Mouse (Mus musculus) liver, embryonic 14.5 days (tissue): ENCODE results near the gene 9930021J03Rik. TPM values are rescaled to one million over a fixed set of nuclear protein-coding genes. Genes with fewer than 3 reads are reported as not detected.

Experiments used
- ATAC-seq: fragments of 200-750 bp; cut with Nextera tagmentation; 2 replicates; pipeline ENCODE4 v1.8.0; 2017; ENCODE audit warnings: moderate number of reproducible peaks, mild to moderate bottlenecking, moderate library complexity; ENCODE audit not compliant: insufficient read depth
- DNase-seq, 3 experiments: peaks; one replicate each; pipeline ENCODE4 v3.0.0-alpha.2; 2012 to 2013; ENCODE audit warnings: low read depth in 3 of 3, low spot score in 3 of 3
- H3K27ac ChIP-seq: fragments of 300-500 bp; sonication (generic); 2 replicates; pipeline ENCODE4 v1.5.1; 2014; ENCODE audit warnings: moderate library complexity, mild to moderate bottlenecking, control low read depth, inconsistent platforms
- H3K27me3 ChIP-seq: fragments of 300-500 bp; sonication (generic); 2 replicates; pipeline ENCODE4 v1.6.1; 2014; ENCODE audit warnings: mild to moderate bottlenecking, low read length, moderate library complexity; ENCODE audit not compliant: control insufficient read depth, insufficient read depth
- H3K36me3 ChIP-seq: fragments of 300-500 bp; sonication (generic); replicated peaks from 2 replicates; pipeline ENCODE4 v1.6.1; 2014; ENCODE audit warnings: low read depth; ENCODE audit not compliant: control insufficient read depth, insufficient read depth
- H3K4me1 ChIP-seq, 2 experiments: fragments of 200-500 bp in 1 of 2; fragments of 300-500 bp in 1 of 2; sonication (generic) in 1 of 2; replicated peaks; 2 replicates each; pipeline ENCODE4 v1.6.1; 2012 to 2014; ENCODE audit warnings: antibody characterized with exemption in 1 of 2, inconsistent platforms in 1 of 2, low read length in 1 of 2; ENCODE audit not compliant: control insufficient read depth in 2 of 2, insufficient read depth in 2 of 2
- H3K4me2 ChIP-seq: fragments of 300-500 bp; sonication (generic); 2 replicates; pipeline ENCODE4 v1.6.1; 2014; ENCODE audit warnings: low read depth, mild to moderate bottlenecking, control low read depth, moderate library complexity
- H3K4me3 ChIP-seq, 2 experiments: fragments of 200-500 bp in 1 of 2; fragments of 300-500 bp in 1 of 2; sonication (generic) in 1 of 2; 2 replicates each; pipeline ENCODE4 v1.5.1; 2012 to 2014; ENCODE audit warnings: low read depth in 2 of 2, low read length in 2 of 2, mild to moderate bottlenecking in 2 of 2, control low read depth in 1 of 2, inconsistent platforms in 1 of 2, moderate library complexity in 1 of 2; ENCODE audit not compliant: insufficient read depth in 1 of 2
- H3K9ac ChIP-seq: fragments of 300-500 bp; sonication (generic); replicated peaks from 2 replicates; pipeline ENCODE4 v1.6.1; 2014; ENCODE audit warnings: mild to moderate bottlenecking, control low read depth, moderate library complexity
- H3K9me3 ChIP-seq: fragments of 300-500 bp; sonication (generic); 2 replicates; pipeline ENCODE4 v1.6.1; 2016; ENCODE audit warnings: low read length, mixed read lengths; ENCODE audit not compliant: control insufficient read depth
- CTCF ChIP-seq: IDR thresholded peaks from 2 replicates; pipeline ENCODE4 v1.5.1; 2016; ENCODE audit warnings: antibody characterized with exemption, low read depth, control low read depth
- EP300 ChIP-seq: IDR thresholded peaks from 2 replicates; pipeline ENCODE4 v1.6.1; 2016; ENCODE audit warnings: antibody characterized with exemption, low read depth
- WGBS: fragments of 180-500 bp; shearing (Covaris S2); extraction: QIAGEN DNeasy Blood & Tissue Kit; methylation state at CpG from one replicate; pipeline ENCODE4 v1.1.7; 2014; ENCODE audit not compliant: insufficient replicate concordance; 5-methylcytosine and 5-hydroxymethylcytosine counted together
- polyA plus RNA-seq, 2 experiments: library from polyadenylated mRNA; depleted of rRNA in 1 of 2; stranded (reverse) in 1 of 2; unstranded in 1 of 2; fragments of >200 nt; fragmentation: Nextera tagmentation in 1 of 2; extraction: Ambion mirVana in 1 of 2; gene quantifications; 2 replicates each; pipeline versions ENCODE4 v1.2.1 to v1.2.3; 2012 to 2014

Gene 9930021J03Rik
- polyA plus RNA-seq, 2 experiments: 1.9 to 4.1 TPM

DNA sequence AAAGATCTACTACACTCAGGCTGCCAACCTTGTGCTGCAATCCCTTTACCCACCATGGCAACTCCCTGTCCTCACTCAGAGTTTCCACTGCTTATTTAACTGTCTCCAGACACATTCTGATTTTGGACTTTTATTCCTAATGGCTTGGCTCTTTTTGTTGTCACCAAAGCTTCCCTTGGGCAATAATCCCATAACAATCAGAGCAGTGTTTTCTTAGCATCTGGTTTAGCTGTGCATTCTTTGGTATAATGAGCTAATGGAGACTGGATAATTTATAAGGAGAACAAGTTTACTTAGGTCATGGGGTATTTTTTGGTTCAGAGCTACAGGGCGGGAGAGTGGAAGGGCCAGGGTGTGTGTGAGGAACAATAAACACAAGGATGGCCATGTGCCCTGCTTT is 32.4 kb upstream of the 9930021J03Rik start:
- no peaks in the 10 kb centered on the region for H3K27me3 ChIP-seq
- H3K9me3 ChIP-seq: no peaks in the 10 kb centered on the region
- no peak overlapping the region for H3K9ac ChIP-seq
- ATAC-seq: no peak
- no peak overlapping the region for H3K4me2 ChIP-seq
- DNase-seq: no peak
- no peaks in the 10 kb centered on the region for H3K4me1 ChIP-seq
- H3K27ac ChIP-seq: no peak overlapping the region
- no peak overlapping the region for H3K4me3 ChIP-seq
- no peak for TF ChIP-seq CTCF
- TF ChIP-seq EP300: no peak
- no peaks in the 10 kb centered on the region for H3K36me3 ChIP-seq
- WGBS: 67% methylated on average over 1 of the region's 1 CpGs

DNA sequence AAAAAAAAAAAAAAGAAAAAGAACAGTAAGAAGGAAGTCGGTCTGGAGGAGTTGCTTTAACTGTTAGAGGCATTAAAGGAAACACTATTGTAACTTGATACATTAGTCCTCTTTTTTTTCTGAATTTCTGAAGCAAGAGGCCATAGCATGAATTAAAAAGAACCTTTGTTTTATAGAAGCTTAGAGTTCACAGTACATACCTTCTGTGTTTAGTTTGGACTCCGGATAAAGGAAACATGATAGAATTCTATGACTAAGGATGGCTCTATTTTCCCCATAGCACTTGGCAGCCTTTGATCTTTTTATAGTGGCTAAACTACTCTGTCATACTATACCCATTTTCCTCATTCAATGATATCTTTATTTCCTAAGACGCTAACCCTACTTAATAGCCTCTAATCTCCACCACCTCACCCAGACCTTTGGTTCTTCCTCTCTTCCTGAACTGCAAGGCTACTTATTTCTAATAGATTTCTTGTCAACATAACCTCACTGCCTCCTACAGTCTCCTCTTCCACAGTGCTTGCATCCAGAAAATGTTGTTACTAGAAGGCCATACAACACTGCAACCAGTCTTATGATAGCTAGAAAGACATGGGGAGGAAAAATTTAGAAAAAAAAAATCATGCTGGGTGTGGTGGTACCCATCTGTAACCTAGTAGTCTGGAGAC is 29.7 kb upstream of the 9930021J03Rik start:
- Histone ChIP-seq H3K27ac (no peak overlapping the region), H3K27me3 (no peaks in the 10 kb centered on the region), H3K4me1 (no peaks in the 10 kb centered on the region), H3K9ac (no peak overlapping the region), H3K4me2 (no peak overlapping the region), H3K36me3 (no peaks in the 10 kb centered on the region), H3K9me3 (no peaks in the 10 kb centered on the region), H3K4me3 (no peak overlapping the region)
- no peak for DNase-seq
- TF ChIP-seq EP300: no peak
- TF ChIP-seq CTCF: no peak
- no peak for ATAC-seq
- WGBS: 57% methylated on average over 3 of the region's 3 CpGs

DNA sequence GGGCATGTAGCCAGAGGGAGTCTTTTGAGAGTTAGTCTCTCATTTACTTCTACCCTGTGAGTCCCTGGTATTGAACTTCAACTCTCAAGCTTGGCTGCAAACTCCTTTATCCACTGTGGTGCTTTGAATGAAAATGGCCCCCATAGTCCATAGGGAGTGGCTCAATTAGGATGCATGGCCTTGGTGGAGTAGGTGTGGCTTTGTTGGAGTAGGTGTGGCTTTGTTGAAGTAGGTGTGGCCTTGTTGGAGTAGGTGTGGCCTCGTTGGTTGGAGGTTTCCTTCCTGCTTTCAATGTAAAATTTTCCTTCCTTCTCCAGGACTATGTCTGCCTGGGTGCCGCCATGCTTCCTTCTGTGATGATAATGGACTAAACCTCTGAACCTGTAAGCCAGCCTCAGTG is 25.1 kb upstream of the 9930021J03Rik start:
- Histone ChIP-seq H3K4me1 (no peaks in the 10 kb centered on the region), H3K36me3 (no peaks in the 10 kb centered on the region), H3K27me3 (no peaks in the 10 kb centered on the region), H3K9ac (no peak overlapping the region), H3K4me2 (no peak overlapping the region), H3K4me3 (no peak overlapping the region), H3K27ac (no peak overlapping the region), H3K9me3 (no peaks in the 10 kb centered on the region)
- ATAC-seq: no peak
- no peak for DNase-seq
- 42% methylated on average over 2 of the region's 2 CpGs for WGBS
- no peak for TF ChIP-seq CTCF
- TF ChIP-seq EP300: no peak

- Histone ChIP-seq H3K27ac (no peak overlapping the region), H3K9ac (no peak overlapping the region), H3K9me3 (no peaks in the 10 kb centered on the region), H3K4me1 (no peaks in the 10 kb centered on the region; a peak in 1 of 4 replicates), H3K4me2 (no peak overlapping the region), H3K36me3 (no peaks in the 10 kb centered on the region), H3K27me3 (no peaks in the 10 kb centered on the region), H3K4me3 (no peak overlapping the region)
- WGBS: 56% methylated on average over 5 of the region's 5 CpGs
- no peak for TF ChIP-seq CTCF
- no peak for TF ChIP-seq EP300
- ATAC-seq (no peak), DNase-seq (no peak)
Measured at GRCm38 (mm10) chr19:29828558-29828957, 22.8 kb upstream of the 9930021J03Rik start.

GRCm38 (mm10) chr19:29826686-29827085 is 20.9 kb upstream of the 9930021J03Rik start:
- Histone ChIP-seq H3K4me3 (no peak overlapping the region), H3K27ac (no peak overlapping the region), H3K9ac (no peak overlapping the region), H3K36me3 (no peaks in the 10 kb centered on the region), H3K27me3 (no peaks in the 10 kb centered on the region), H3K4me1 (no peaks in the 10 kb centered on the region; a peak in 1 of 4 replicates), H3K9me3 (no peaks in the 10 kb centered on the region), H3K4me2 (no peak overlapping the region)
- TF ChIP-seq CTCF: peak; percentile 63
- TF ChIP-seq EP300: no peak
- ATAC-seq (no peak), DNase-seq (no peak)
- WGBS: 31% methylated on average over 1 of the region's 1 CpGs
